Mouse (Mus musculus): Measurements from ENCODE around the gene Gm20605. TPM values are rescaled to one million over a fixed set of nuclear protein-coding genes. Genes with fewer than 3 reads are reported as not detected.

Gene Gm20605
- polyA plus RNA-seq, 1 experiment from 2014 or later = 11.6 TPM

DNA sequence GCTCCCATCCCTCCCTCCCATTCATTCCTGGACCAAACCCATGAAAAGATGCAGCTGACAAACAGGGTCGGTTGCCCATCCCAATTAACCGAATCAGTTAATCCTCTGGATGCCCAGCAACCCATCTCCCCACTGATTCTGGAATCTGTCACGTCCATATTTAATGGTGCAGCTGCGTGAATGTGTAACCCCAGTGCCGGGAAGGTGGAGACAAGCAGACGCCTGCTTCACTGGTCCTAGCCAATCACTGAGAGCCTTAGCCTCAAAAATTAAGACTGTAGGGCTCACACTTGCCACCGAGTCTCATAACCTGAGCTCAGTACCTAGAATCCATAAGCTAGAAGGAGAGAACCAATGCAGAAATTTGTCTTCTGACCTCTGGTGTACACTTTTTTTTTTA is 33.1 kb upstream of the Gm20605 start:
- Histone ChIP-seq H3K36me3 (ENCODE audit: insufficient read depth, low read length) (no peaks in the 10 kb centered on the region), H3K9ac (replicated peaks; ENCODE audit: low read depth) (no peak overlapping the region), H3K4me1 (ENCODE audit: insufficient read depth, low read depth, low read length) (no peaks in the 10 kb centered on the region), H3K9me3 (ENCODE audit: low read length) (no peaks in the 10 kb centered on the region), H3K4me2 (replicated peaks; ENCODE audit: low read depth, low read length) (no peak overlapping the region), H3K27me3 (replicated peaks; ENCODE audit: insufficient read depth, low read length) (no peaks in the 10 kb centered on the region), H3K27ac (ENCODE audit: low read length) (no peak overlapping the region), H3K4me3 (ENCODE audit: low read depth, low read length) (no peak overlapping the region)
- TF ChIP-seq EP300 (IDR thresholded peaks at IDR 0.05) (no peak), CTCF (IDR thresholded peaks at IDR 0.05) (no peak)
- WGBS = 81% methylated on average over 7 of the region's 7 CpGs
- no peak for ATAC-seq
- no peak for DNase-seq (ENCODE audit: low spot score)

DNA sequence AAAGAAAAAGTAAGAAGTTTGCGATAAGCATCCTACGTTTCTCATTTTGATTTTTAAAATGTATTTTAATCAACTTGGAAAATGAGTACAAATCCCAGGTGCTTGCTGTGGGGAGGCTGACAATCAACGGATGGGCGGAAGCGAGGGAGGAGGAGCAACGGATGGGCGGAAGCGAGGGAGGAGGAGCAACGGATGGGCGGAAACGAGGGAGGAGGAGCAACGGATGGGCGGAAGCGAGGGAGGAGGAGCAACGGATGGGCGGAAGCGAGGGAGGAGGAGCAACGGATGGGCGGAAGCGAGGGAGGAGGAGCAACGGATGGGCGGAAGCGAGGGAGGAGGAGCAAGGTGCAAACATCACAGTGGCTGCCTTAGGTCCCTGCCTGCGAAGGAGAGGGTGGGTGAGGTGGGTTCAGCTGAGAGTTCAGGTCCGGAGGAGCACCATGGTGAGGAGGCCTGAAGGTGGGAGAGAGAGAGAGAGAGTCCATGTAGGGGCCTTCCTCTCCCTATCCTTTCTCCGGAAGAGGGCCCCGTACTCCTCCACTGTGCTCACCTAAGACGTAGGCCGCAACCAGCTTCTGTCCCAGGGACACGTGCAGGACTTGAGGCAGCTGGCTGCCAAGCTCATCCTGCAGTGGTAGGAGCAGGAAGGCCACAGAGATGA is 32.2 kb upstream of the Gm20605 start:
- DNase-seq (ENCODE audit: low spot score) (peak; percentile 34), ATAC-seq (no peak)
- no peaks in the 10 kb centered on the region for H3K4me1 ChIP-seq (ENCODE audit: insufficient read depth, low read depth, low read length)
- H3K9ac ChIP-seq (replicated peaks; ENCODE audit: low read depth) = no peak overlapping the region
- H3K9me3 ChIP-seq (ENCODE audit: low read length) = no peaks in the 10 kb centered on the region
- H3K4me3 ChIP-seq (ENCODE audit: low read depth, low read length) = no peak overlapping the region
- H3K4me2 ChIP-seq (replicated peaks; ENCODE audit: low read depth, low read length) = no peak overlapping the region
- H3K27me3 ChIP-seq (replicated peaks; ENCODE audit: insufficient read depth, low read length) = no peaks in the 10 kb centered on the region
- H3K27ac ChIP-seq (ENCODE audit: low read length) = no peak overlapping the region
- TF ChIP-seq CTCF (IDR thresholded peaks at IDR 0.05) = no peak
- no peak for TF ChIP-seq EP300 (IDR thresholded peaks at IDR 0.05)
- H3K36me3 ChIP-seq (ENCODE audit: insufficient read depth, low read length) = no peaks in the 10 kb centered on the region
- 42% methylated on average over 23 of the region's 30 CpGs for WGBS

DNA sequence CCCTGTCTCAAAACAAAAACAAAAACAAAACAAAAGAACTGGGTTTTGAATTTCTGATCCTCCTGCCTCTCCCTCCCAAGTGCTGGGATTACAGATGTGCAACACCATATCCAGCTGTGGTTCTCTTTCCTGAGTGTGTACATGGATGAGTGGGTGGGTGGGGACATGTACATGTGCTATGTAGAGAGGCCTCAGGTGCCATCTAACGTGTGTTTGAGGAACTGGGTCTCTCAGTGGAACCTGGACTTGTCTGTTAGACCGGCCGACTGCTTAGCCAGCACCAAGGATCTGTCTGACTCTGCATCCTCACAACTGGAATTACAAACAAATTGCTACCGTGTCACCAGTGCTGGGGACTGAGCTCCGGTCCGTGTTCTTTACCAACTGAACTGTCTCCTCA is 31.4 kb upstream of the Gm20605 start:
- WGBS = 85% methylated on average over 6 of the region's 6 CpGs
- no peaks in the 10 kb centered on the region for H3K36me3 ChIP-seq (ENCODE audit: insufficient read depth, low read length)
- TF ChIP-seq EP300 (IDR thresholded peaks at IDR 0.05) (no peak), CTCF (IDR thresholded peaks at IDR 0.05) (no peak)
- H3K4me2 ChIP-seq (replicated peaks; ENCODE audit: low read depth, low read length) = no peak overlapping the region
- H3K27ac ChIP-seq (ENCODE audit: low read length) = no peak overlapping the region
- ATAC-seq = no peak
- no peak overlapping the region for H3K9ac ChIP-seq (replicated peaks; ENCODE audit: low read depth)
- no peaks in the 10 kb centered on the region for H3K9me3 ChIP-seq (ENCODE audit: low read length)
- no peaks in the 10 kb centered on the region for H3K27me3 ChIP-seq (replicated peaks; ENCODE audit: insufficient read depth, low read length)
- H3K4me3 ChIP-seq (ENCODE audit: low read depth, low read length) = no peak overlapping the region
- H3K4me1 ChIP-seq (ENCODE audit: insufficient read depth, low read depth, low read length) = peaks cover 4% of the 10 kb centered on the region
- DNase-seq (ENCODE audit: low spot score) = no peak

DNA sequence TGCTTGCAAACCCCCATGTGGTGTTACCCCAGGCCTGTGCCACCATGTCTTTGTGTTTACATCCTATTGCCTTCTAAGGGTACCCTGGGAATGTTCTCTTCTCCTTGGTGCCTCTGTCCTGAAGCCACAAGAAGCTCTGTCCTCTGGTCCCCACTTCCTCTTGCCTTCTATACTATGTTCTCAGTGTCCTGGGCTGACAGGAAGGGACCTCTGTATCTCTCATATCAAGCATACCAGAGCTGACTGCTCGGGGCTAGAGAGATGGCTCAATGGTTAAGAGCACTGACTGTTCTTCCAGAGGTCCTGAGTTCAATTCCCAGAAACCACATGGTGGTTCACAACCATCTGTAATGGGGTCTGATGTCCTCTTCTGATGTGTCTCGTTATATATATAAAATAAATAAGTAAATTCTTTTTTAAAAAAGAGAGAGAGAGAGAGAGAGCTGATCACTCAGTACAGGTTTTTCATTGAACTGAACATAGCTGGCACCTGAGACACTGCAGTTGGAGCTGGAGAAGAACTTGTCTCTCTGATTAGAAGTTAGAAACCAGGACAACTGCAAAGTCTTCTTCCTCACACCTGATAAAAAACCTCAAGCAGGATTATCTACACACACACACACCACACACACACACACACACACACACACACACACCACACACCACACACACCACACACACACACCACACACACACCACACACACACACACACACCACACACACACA is 30.7 kb upstream of the Gm20605 start:
- Histone ChIP-seq H3K4me3 (ENCODE audit: low read depth, low read length) (no peak overlapping the region), H3K27me3 (replicated peaks; ENCODE audit: insufficient read depth, low read length) (no peaks in the 10 kb centered on the region), H3K4me2 (replicated peaks; ENCODE audit: low read depth, low read length) (no peak overlapping the region), H3K9ac (replicated peaks; ENCODE audit: low read depth) (no peak overlapping the region), H3K4me1 (ENCODE audit: insufficient read depth, low read depth, low read length) (peaks cover 5% of the 10 kb centered on the region), H3K9me3 (ENCODE audit: low read length) (no peaks in the 10 kb centered on the region), H3K36me3 (ENCODE audit: insufficient read depth, low read length) (no peaks in the 10 kb centered on the region), H3K27ac (ENCODE audit: low read length) (no peak overlapping the region)
- TF ChIP-seq EP300 (IDR thresholded peaks at IDR 0.05) (no peak), CTCF (IDR thresholded peaks at IDR 0.05) (no peak)
- ATAC-seq = no peak
- WGBS = 80% methylated on average over 2 of the region's 2 CpGs
- no peak for DNase-seq (ENCODE audit: low spot score)

DNA sequence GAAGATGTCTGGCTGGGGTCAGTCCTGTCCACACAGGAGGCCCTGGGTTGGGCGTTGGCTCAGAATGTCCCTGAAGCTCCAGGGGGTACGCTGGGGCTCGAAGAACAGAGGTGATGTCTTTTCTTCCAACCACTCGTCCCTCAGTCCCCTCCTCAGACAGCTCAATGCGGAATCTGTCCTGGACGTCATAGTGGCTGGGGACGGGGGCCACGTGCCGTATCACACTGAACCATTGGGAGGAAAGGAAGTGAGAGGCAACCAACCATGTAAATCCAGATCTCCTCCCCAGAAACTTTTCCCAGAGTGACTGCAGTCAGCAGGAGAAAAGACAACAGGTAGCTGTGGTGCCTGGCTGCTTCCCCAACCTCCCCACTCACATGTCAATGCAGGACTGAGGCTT is 29.4 kb upstream of the Gm20605 start:
- ATAC-seq = no peak
- 56% methylated on average over 9 of the region's 9 CpGs for WGBS

DNA sequence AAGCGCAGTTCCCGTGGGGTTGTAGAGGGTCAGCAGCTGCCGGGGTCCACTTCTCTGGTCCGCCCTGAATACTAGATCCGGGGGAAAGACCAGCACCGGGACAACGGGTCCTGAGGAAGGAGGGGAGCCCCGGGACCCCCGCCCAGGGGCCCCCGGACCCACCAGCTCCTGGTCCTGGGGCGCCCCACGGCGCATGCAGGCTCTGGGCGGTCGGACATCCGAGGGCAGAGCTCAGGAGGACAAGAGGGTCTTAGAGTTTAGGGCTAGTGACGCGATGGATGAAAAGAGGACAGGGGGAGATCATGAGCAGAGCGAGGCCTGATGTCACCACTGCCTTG is 28.7 kb upstream of the Gm20605 start:
- Histone ChIP-seq H3K9me3 (ENCODE audit: low read length) (no peaks in the 10 kb centered on the region), H3K9ac (replicated peaks; ENCODE audit: low read depth) (peak overlapping the region; percentile 70), H3K4me2 (replicated peaks; ENCODE audit: low read depth, low read length) (peak overlapping the region; percentile 93), H3K27me3 (replicated peaks; ENCODE audit: insufficient read depth, low read length) (no peaks in the 10 kb centered on the region), H3K27ac (ENCODE audit: low read length) (peak overlapping the region; percentile 60), H3K4me3 (ENCODE audit: low read depth, low read length) (peak overlapping the region; percentile 75), H3K36me3 (ENCODE audit: insufficient read depth, low read length) (no peaks in the 10 kb centered on the region), H3K4me1 (ENCODE audit: insufficient read depth, low read depth, low read length) (peaks cover 5% of the 10 kb centered on the region)
- DNase-seq (ENCODE audit: low spot score) (peak; percentile 22), ATAC-seq (peak; percentile 36)
- 2% methylated on average over 17 of the region's 19 CpGs for WGBS
- TF ChIP-seq EP300 (IDR thresholded peaks at IDR 0.05) (no peak), CTCF (IDR thresholded peaks at IDR 0.05) (no peak)

More for the DNA sequence above, 29.4 kb upstream of the Gm20605 start:
- H3K27ac ChIP-seq (ENCODE audit: low read length) = no peak overlapping the region; the same call in 1 of the 2 replicates
- H3K9me3 ChIP-seq (ENCODE audit: low read length) = no peaks in the 10 kb centered on the region
- no peak for DNase-seq (ENCODE audit: low spot score)
- peak overlapping the region; percentile 93 for H3K4me2 ChIP-seq (replicated peaks; ENCODE audit: low read depth, low read length)
- H3K27me3 ChIP-seq (replicated peaks; ENCODE audit: insufficient read depth, low read length) = no peaks in the 10 kb centered on the region
- H3K4me3 ChIP-seq (ENCODE audit: low read depth, low read length) = peak overlapping the region; percentile 75
- H3K36me3 ChIP-seq (ENCODE audit: insufficient read depth, low read length) = no peaks in the 10 kb centered on the region
- peaks cover 5% of the 10 kb centered on the region for H3K4me1 ChIP-seq (ENCODE audit: insufficient read depth, low read depth, low read length)
- TF ChIP-seq CTCF (IDR thresholded peaks at IDR 0.05) (no peak), EP300 (IDR thresholded peaks at IDR 0.05) (no peak)
- peak overlapping the region; percentile 70 for H3K9ac ChIP-seq (replicated peaks; ENCODE audit: low read depth)
